Mouse (Mus musculus) liver, adult 2 months (tissue): ENCODE results near the gene Haspin.

ENCODE experiments used
- CTCF ChIP-seq: fragments of 200-500 bp; IDR thresholded peaks from 2 replicates; pipeline ENCODE4 v1.5.1; 2011; ENCODE audit warnings: low read depth, low read length, control low read depth
- POLR2A ChIP-seq: fragments of 200-500 bp; IDR thresholded peaks from 2 replicates; pipeline ENCODE4 v1.6.1; 2011; ENCODE audit warnings: low read length, control low read depth; ENCODE audit not compliant: insufficient read depth; ENCODE audit errors: extremely low read depth

DNA sequence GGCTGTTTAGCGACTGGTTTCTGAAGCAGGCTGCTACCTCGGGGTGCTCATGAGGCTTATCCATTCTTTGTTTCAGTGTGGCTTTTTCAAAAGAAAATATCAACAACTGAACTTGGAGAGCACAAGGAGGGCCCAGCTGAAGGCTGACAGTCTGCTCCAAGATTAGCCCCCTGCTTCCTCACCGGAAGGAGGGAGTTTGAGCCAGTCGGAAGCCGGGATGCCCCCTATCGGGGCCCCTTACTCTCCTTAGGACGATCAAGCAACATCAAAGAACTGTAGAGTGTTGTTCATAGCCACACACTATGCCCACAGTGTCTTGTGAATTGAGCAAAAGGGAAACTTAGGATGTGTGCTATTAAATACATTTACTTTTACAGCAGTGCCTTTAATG is 8.9 kb upstream of the Haspin start:
- TF ChIP-seq CTCF: no peak
- TF ChIP-seq POLR2A: no peak
